Mouse (Mus musculus) right cerebral cortex, postnatal 25 days (tissue): ENCODE results near the gene Cmtm3.

ENCODE experiments used
- DNase-seq: peaks from one replicate; pipeline ENCODE4 v3.0.0; 2022

Cmtm3 gene

DNA sequence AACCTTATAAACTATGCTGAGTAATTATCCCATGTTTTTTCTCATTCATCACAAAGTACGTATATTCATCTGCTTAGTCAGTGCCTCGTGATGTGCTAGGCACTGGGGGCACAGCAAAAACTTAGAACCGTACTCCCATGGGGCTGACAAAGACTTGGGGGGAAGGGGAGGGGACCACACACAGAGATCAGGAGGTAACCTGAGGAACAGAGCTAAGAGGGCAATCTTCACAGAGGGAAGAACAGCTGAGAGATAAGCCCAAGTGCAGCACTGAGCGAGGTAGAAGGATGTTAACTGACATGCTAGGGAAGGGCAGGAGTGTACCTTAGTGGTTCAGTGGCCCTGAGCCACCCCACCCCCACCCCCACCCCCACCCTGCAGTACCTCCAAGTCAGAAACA, 47.5 kb downstream of the Cmtm3 start:
- DNase-seq: no peak

GRCm38 (mm10) chr8:104387501-104387900, 48.3 kb downstream of the Cmtm3 start:
- DNase-seq: no peak

- no peak for DNase-seq
Observed at GRCm38 (mm10) chr8:104387980-104388379, 48.8 kb downstream of the Cmtm3 start.

GRCm38 (mm10) chr8:104390245-104390644, 51.0 kb downstream of the Cmtm3 start:
- DNase-seq: no peak

GRCm38 (mm10) chr8:104393139-104393538, 53.9 kb downstream of the Cmtm3 start:
- DNase-seq: no peak

DNA sequence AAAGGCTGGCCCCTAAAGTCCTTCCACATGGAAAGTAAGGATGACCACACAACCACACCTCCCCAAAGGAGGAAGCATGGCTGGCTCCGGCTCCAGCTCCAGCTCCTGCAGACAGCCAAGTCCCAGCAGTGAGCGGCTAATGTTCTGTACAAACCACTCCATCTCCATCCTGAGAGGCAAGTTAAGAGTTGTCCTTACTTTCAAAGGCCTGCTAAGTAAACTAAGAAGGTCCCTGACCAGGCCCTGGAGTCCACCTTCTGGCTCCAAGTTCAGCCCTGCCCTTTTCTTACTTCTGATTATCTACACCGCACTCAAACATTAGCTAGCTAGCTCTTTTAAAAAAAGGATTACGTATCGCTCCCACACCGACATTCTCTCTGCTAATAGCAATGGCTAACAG, 54.6 kb downstream of the Cmtm3 start:
- DNase-seq: no peak

DNA sequence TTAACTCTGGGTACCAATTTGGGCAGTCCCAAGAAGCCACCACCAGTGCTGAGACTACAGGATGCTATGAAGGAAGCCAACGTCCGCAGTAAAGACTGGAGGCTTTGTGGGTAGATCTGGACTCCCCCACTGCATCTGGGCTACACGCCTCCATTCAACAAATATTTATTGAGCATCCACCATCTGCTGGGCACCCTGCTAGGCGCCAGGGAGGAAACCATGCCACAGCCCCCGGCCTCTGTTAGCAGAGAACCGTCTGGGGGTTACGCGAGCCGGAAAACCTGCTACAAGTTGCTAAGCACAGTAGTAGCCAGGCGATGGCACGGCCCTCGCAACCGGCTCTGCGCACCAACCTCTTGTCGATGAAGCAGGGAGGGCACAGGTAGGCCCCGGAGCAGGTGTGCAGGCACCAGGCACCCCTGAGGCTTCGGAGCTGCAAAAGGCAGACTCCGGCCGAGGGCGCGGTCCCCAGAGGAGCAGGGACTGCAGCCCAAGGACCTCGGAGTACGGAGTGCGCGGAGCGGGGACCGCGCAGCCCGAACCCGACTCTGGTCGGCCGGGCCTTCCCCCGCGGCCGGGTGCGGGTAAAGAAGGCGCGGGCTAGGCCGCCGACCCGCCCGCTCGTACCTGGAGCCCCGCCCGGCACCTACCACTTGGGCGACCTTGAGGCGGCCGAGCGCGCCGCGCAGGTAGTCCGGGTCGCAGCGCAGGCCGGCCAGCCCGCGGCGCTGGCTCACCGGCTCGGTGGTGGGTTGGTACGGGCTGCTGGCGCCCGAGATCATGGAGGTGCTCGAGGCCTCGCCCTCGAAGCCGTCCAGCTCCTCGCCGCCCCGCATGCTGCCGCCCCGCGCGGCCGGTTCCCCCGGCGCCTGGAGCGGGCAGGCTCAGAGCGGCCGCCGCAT, 55.8 kb downstream of the Cmtm3 start:
- peak; percentile 58 for DNase-seq

DNA sequence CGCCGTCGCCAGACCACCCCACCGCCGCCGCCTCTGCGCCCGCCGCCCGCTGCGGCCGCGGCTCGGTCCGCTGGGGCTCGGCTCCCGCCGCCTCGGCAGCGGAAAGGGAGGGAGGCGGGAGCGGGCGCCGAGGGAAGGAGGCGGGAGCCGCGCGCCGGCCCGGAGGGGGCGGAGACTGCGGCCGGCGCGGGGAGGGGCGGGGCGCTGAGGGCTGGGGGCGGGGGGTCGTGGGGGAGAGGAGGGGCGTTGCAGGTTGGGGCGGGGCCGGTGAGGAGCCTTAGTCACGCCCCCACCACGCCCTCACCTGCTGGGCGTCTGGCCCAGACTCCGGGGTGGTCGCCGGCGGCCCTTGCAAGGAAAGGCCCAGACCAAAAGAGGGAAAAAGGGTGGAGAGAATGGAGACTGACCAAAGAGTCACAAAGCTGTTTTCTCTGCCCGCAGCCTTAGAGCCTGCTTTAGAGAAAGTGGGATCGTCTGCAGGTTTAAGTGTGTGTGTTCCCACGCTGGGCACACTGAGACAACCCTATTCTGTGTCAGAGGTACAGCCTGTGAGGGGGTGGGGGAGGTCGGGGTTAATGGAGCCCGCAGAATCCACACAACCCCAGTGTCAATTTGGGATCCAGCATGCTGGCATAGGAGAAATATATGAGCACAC, 56.6 kb downstream of the Cmtm3 start, which contains the start of gene Cmtm4:
Gene Cmtm4, minus strand, starts transcription at position 105 of the 655 bp plus-strand sequence.
- peak; percentile 73 for DNase-seq
